Mouse (Mus musculus) heart, adult 2 months (tissue): ENCODE results near the gene Pla2g2e.

ENCODE experiments used
- CTCF ChIP-seq: fragments of 200-600 bp; IDR thresholded peaks from 2 replicates; pipeline ENCODE4 v1.8.1; 2022; ENCODE audit warnings: antibody characterized with exemption, mild to moderate bottlenecking, moderate library complexity
- EP300 ChIP-seq: fragments of 200-500 bp; IDR thresholded peaks from 2 replicates; pipeline ENCODE4 v1.6.1; 2011; ENCODE audit warnings: low read depth, low read length, control low read depth; ENCODE audit not compliant: insufficient read depth

GRCm38 (mm10) chr4:138889635-138890034 is 11.9 kb downstream of the Pla2g2e start:
- TF ChIP-seq EP300 = no peak
- TF ChIP-seq CTCF = no peak
